Mouse (Mus musculus) B cell, adult 67 days (primary cell): ENCODE data around the gene Fbxo9. TPM values are rescaled to one million over a fixed set of nuclear protein-coding genes. Genes with fewer than 3 reads are reported as not detected.

Source experiments
- total RNA-seq, 2 experiments: library from RNA; stranded (reverse); gene quantifications; 4 replicates each; pipeline ENCODE4 v1.2.4; 2023

The Fbxo9 gene
- 10 to 100 TPM; 48.5 to 52.7 TPM for total RNA-seq

GRCm38 (mm10) chr9:78108796-78109239, at the start of gene Fbxo9, which contains the start of gene Ick:
TSS of gene Fbxo9 (minus strand) at chr9:78109065.
TSS of gene Ick (plus strand) at chr9:78109192.

GRCm38 (mm10) chr9:78051677-78052076, 57.2 kb downstream of the Fbxo9 start, which contains the start of gene Gcm1:
TSS of gene Gcm1 (plus strand) at chr9:78051924.

Other genes with a start within 250 kb of the Fbxo9 start
- gene Elovl5, start 191.7 kb downstream of the Fbxo9 start, total RNA-seq = 10 to 100 TPM; 66.3 to 74.8 TPM
- gene Gcm1, start 57.1 kb downstream of the Fbxo9 start, total RNA-seq = not detected
- gene Ick, start 127 bp upstream of the Fbxo9 start, total RNA-seq = 1 to 10 TPM; 3.3 to 5.0 TPM
- not detected for gene Gsta4, start 73.7 kb upstream of the Fbxo9 start, total RNA-seq
- not detected for gene Gsta1, start 121.6 kb upstream of the Fbxo9 start, total RNA-seq
- gene Gm3776, start 148.1 kb upstream of the Fbxo9 start, total RNA-seq = not detected
- not detected for gene Gm10639, start 180.9 kb upstream of the Fbxo9 start, total RNA-seq
- not detected for gene Omt2a, start 205.7 kb upstream of the Fbxo9 start, total RNA-seq
- gene Omt2b, start 218.5 kb upstream of the Fbxo9 start, total RNA-seq = not detected
- gene Gsta2, start 246.7 kb upstream of the Fbxo9 start, total RNA-seq = not detected